Mouse (Mus musculus) intestine, embryonic 14.5 days (tissue): Measurements from ENCODE around the gene Ddx39b. TPM values are rescaled to one million over a fixed set of nuclear protein-coding genes. Genes with fewer than 3 reads are reported as not detected.

ENCODE experiments used
- ATAC-seq: fragments of 200-750 bp; cut with Nextera tagmentation; replicated peaks from 2 replicates; pipeline ENCODE4 v1.8.0; 2017; ENCODE audit warnings: low read depth, moderate number of reproducible peaks, moderate TSS enrichment, moderate library complexity; ENCODE audit not compliant: low FRiP score, low TSS enrichment
- DNase-seq: peaks from one replicate; pipeline ENCODE4 v3.0.0-alpha.2; 2018; ENCODE audit warnings: low spot score
- H3K27ac ChIP-seq: fragments of 300-500 bp; sonication (generic); 2 replicates; pipeline ENCODE4 v1.5.1; 2014; ENCODE audit warnings: low read depth, mild to moderate bottlenecking, control low read depth
- H3K27me3 ChIP-seq: fragments of 300-500 bp; sonication (generic); replicated peaks from 2 replicates; pipeline ENCODE4 v1.6.1; 2014; ENCODE audit warnings: low read length, control low read depth; ENCODE audit not compliant: control insufficient read depth, insufficient read depth
- H3K36me3 ChIP-seq: fragments of 300-500 bp; sonication (generic); 2 replicates; pipeline ENCODE4 v1.6.1; 2014; ENCODE audit warnings: low read length, control low read depth; ENCODE audit not compliant: control insufficient read depth, insufficient read depth
- H3K4me1 ChIP-seq: fragments of 300-500 bp; sonication (generic); replicated peaks from 2 replicates; pipeline ENCODE4 v1.6.1; 2014; ENCODE audit warnings: low read length, control low read depth, mixed read lengths; ENCODE audit not compliant: control insufficient read depth, insufficient read depth
- H3K4me2 ChIP-seq: fragments of 300-500 bp; sonication (generic); 2 replicates; pipeline ENCODE4 v1.6.1; 2014; ENCODE audit warnings: low read length
- H3K4me3 ChIP-seq: fragments of 300-500 bp; sonication (generic); 2 replicates; pipeline ENCODE4 v1.5.1; 2014; ENCODE audit warnings: low read depth, low read length, control low read depth, mixed read lengths
- H3K9ac ChIP-seq: fragments of 300-500 bp; sonication (generic); 2 replicates; pipeline ENCODE4 v1.6.1; 2014; ENCODE audit warnings: mild to moderate bottlenecking, low read length
- H3K9me3 ChIP-seq: fragments of 300-500 bp; sonication (generic); 2 replicates; pipeline ENCODE4 v1.6.1; 2016; ENCODE audit warnings: low read length, control low read depth; ENCODE audit not compliant: control insufficient read depth
- WGBS: fragments of 180-500 bp; shearing (Covaris S2); extraction: QIAGEN DNeasy Blood & Tissue Kit; methylation state at CpG from one replicate; pipeline ENCODE4 v1.1.7; 2014; 5-methylcytosine and 5-hydroxymethylcytosine counted together
- polyA plus RNA-seq: library from polyadenylated mRNA; unstranded; fragments of >200 nt; fragmentation: Nextera tagmentation; extraction: Ambion mirVana; gene quantifications from 2 replicates; pipeline ENCODE4 v1.2.1, GENCODE M21; 2014

The Ddx39b gene
- polyA plus RNA-seq, 1 experiment from 2014 or later: 458 TPM

DNA sequence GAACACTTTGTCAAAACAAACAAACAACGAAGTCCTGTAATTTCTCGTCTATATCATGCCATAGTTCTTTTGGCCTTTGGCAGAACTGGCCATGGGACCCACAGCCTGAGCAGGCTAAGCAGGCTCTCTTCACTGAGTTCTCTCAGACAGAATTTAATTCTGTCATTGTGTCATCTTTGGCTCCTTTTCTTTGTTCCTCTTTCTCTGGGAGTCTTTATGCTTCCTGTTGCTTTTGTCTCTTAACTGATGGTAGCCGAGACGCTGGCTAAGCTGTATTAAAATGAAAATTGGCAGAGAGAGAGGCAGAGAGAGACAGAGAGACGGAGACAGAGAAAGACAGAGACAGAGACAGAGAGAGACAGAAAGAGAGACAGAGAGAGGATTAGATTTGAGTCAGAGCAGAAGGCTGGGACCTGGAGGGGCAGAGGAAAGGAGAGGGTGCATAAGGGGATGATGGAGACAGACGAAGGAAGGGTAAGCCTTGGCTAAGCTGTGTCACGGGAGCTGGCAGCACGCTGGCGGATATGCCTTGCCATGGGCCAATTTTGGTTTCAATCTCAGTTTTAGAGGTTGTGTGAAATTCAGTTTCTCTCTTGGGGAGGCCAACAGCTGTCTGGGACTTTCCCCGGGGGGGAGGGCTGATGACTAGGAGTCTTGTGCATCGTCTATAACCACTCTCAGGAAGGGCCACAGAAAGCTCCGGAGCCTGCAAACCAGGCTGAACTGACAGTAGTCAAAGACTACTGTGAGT is 31.6 kb upstream of the Ddx39b start:
- no peak overlapping the region for H3K4me2 ChIP-seq
- H3K4me3 ChIP-seq: no peak overlapping the region
- no peaks in the 10 kb centered on the region for H3K27me3 ChIP-seq
- no peaks in the 10 kb centered on the region for H3K4me1 ChIP-seq
- no peak overlapping the region for H3K9ac ChIP-seq
- WGBS: 78% methylated on average over 12 of the region's 12 CpGs
- no peak for ATAC-seq
- no peaks in the 10 kb centered on the region for H3K36me3 ChIP-seq
- DNase-seq: no peak
- no peaks in the 10 kb centered on the region for H3K9me3 ChIP-seq
- no peak overlapping the region for H3K27ac ChIP-seq

DNA sequence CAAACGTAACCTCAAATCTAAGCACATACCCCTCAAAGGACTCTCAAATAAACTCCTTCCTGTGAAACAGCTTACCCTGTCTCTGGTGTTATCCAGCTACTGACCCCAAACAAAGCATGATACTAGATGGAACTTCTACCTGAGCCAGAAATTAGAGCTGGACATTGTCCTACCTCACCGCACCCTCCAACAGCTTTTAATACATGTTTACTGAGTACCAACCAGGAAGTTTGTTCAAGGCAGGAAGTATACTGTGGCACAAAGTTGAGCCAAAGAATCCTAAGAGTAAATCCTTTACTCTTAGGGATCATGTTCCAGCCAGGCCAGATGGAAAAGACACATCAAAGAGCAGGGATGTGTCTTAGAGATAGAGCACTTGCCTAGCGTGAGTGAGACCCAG is 31.0 kb upstream of the Ddx39b start:
- no peak overlapping the region for H3K4me3 ChIP-seq
- H3K9ac ChIP-seq: no peak overlapping the region
- ATAC-seq (no peak), DNase-seq (no peak)
- H3K9me3 ChIP-seq: no peaks in the 10 kb centered on the region
- no peak overlapping the region for H3K4me2 ChIP-seq
- H3K27me3 ChIP-seq: no peaks in the 10 kb centered on the region
- no peak overlapping the region for H3K27ac ChIP-seq
- 70% methylated on average over 3 of the region's 3 CpGs for WGBS
- no peaks in the 10 kb centered on the region for H3K36me3 ChIP-seq
- no peaks in the 10 kb centered on the region for H3K4me1 ChIP-seq

DNA sequence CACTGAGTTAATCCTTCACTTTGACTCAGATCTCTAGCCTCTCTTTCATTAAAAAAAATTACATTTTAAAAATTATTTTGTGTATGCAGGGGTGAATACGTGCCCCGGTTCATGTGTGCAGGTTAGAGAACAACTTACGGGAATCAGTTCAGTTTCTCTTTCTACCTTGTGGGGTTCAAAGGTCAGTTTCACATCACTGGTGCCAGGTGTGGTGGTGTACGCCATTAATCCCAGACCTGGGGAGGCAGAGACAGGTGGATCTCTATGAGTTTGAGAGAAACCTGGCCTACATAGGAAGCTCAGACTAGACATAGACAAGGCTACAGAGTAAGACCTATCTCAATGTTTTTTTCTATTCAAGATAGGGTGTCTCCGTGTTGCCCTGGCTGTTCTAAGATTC is 28.5 kb upstream of the Ddx39b start:
- Histone ChIP-seq H3K27me3 (no peaks in the 10 kb centered on the region), H3K9me3 (no peaks in the 10 kb centered on the region), H3K4me1 (no peaks in the 10 kb centered on the region), H3K36me3 (no peaks in the 10 kb centered on the region), H3K27ac (no peak overlapping the region), H3K9ac (no peak overlapping the region), H3K4me3 (no peak overlapping the region), H3K4me2 (no peak overlapping the region)
- DNase-seq (no peak), ATAC-seq (no peak)
- 90% methylated on average over 5 of the region's 5 CpGs for WGBS

DNA sequence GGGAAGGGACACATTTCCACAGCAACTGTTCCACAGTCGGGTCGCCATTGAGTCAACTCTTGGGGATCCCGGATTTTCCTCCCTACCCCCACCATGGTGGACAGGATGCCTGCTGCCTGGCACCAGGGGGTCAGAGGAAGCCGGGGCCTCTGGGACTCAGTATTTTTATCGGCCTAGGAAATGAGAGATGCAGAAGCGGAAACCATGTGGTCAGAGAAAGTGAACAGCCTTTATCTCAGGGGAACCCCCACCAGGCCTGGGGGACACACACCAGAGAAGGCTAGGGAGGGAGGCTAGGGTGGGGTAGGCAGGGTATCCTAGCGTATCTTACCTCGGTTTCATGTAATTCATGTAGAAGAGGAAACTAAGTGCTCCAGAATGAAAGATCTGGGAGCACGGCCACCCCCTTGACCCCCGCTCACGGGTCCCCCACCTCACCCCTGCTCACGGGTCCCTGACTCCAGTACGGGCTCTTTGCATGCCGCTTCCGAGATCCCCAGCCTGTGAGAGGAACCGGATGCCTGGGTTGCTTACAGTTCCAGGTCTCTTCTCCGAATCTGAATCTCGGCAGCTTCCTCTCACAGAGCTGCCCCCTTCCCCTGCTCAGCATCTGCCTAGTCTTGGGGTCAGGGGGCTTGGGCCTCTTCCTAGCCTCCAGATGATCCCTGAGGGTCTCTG is 22.9 kb upstream of the Ddx39b start:
- peaks cover 20% of the 10 kb centered on the region for H3K36me3 ChIP-seq
- ATAC-seq (no peak), DNase-seq (no peak)

DNA sequence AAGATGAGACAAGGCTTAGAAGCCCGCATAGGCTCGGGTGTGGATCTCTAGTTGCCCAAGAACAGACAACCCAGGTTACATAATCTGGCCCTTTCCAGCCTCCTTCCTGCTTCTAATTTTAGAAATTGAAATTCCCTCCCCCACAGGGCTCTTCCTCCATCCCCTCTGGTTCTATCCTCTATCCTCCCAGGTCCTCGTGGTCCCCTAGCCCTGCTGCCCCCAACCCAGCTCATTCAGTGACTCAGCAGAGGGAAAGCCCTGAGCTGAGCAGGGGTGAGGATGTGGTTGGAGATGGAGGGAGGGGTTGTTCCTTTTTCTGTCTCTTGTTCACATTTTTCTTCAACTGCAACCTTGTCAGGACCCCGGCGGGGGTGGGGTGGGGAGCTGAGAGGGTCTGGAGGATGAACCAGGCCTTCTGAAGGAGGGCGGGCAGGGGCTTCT is 21.9 kb upstream of the Ddx39b start:
- Histone ChIP-seq H3K27ac (no peak overlapping the region), H3K4me3 (no peak overlapping the region), H3K27me3 (no peaks in the 10 kb centered on the region), H3K4me1 (peaks cover 16% of the 10 kb centered on the region), H3K36me3 (peaks cover 20% of the 10 kb centered on the region), H3K9ac (no peak overlapping the region), H3K4me2 (no peak overlapping the region), H3K9me3 (no peaks in the 10 kb centered on the region)
- ATAC-seq (no peak), DNase-seq (no peak)
- 67% methylated on average over 6 of the region's 6 CpGs for WGBS

More for the DNA sequence above, 22.9 kb upstream of the Ddx39b start:
- H3K4me2 ChIP-seq: no peak overlapping the region
- no peak overlapping the region for H3K4me3 ChIP-seq
- no peaks in the 10 kb centered on the region for H3K27me3 ChIP-seq
- no peak overlapping the region for H3K9ac ChIP-seq
- 0 out of 2 replicates have a peak overlapping the region, but pooled peaks have one; percentile 2 for H3K27ac ChIP-seq
- peaks cover 16% of the 10 kb centered on the region for H3K4me1 ChIP-seq
- WGBS: 75% methylated on average over 18 of the region's 18 CpGs
- no peaks in the 10 kb centered on the region for H3K9me3 ChIP-seq

DNA sequence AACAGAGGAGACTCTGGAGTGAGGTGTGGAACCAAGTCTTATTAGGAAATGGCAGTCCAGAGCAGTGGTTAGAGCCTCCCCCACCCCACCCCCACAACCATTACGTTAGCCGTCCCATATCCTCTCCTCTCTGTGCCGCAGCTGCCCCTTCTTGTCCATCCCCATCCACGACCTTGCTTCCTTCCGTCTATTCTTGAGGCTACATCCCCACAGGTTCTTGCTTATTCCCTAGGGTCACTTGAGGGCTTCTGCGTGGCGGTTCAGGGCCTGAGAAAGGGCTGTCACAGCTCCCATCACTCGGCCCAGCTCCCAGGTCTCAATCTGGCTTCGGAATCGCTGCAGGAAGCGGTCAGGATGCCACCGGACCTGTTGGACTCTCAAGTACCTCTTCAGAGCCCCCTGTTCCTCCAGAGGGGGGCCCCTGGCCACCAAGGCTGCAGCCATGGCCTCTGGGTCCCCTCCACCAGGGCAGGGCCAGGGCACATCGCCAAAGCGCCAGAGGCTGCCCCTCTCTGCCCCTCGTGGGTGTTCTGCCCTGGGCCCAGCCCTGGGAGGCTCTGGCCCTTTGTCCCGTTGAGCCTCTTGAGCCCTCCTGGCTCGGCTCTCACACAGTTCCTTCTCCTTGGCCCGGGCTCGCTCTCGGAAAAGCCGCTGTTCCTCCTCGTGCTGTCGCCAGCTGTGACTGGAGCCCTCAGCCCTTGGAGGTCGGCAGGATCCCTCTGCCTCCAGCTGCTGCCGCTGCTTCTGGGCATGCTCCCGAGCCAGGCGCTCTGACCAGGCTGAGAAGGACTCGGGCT is 21.2 kb upstream of the Ddx39b start, which contains the start of gene Gm16181:
TSS of gene Gm16181 (plus strand) at position 679 of the 797 bp plus-strand sequence.
- DNase-seq: no peak
- no peak within 1 kb of the TSS for H3K4me3 ChIP-seq
- no peak within 1 kb of the TSS for H3K4me2 ChIP-seq
- H3K9me3 ChIP-seq: no peaks in the 10 kb centered on the region
- peak within 1 kb of the TSS; percentile 57 for H3K27ac ChIP-seq
- peaks cover 26% of the 10 kb centered on the region for H3K36me3 ChIP-seq
- H3K9ac ChIP-seq: peak within 1 kb of the TSS; percentile 13; the same call in 1 of the 2 replicates
- H3K27me3 ChIP-seq: no peaks in the 10 kb centered on the region
- peaks cover 16% of the 10 kb centered on the region for H3K4me1 ChIP-seq
- no peak for ATAC-seq
- WGBS: 69% methylated on average over 28 of the region's 28 CpGs

DNA sequence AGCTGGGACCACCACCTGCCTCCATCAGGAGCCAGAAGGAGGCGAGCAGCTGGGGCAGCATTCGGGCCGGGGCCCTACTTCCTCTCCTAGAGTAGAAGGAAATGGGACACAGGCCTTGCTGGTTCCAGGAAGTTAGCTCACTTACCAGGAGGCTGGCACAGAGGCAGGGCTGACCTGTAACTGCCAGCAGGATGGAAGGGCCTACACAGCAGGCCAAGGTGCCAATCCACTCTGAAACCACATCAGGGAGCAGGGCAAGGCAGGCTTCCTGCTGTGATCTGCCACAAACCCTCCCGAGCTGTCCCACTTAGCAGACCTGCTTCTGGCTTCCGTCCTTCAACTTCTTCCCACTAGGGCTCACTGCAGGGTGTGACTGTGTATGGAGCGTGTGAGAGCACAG is 19.2 kb upstream of the Ddx39b start:
- WGBS: 65% methylated on average over 6 of the region's 6 CpGs
- no peak overlapping the region for H3K4me2 ChIP-seq
- H3K9me3 ChIP-seq: no peaks in the 10 kb centered on the region
- H3K4me1 ChIP-seq: peaks cover 16% of the 10 kb centered on the region
- no peak overlapping the region for H3K4me3 ChIP-seq
- ATAC-seq: no peak
- DNase-seq: no peak
- H3K27ac ChIP-seq: no peak overlapping the region
- H3K36me3 ChIP-seq: peaks cover 28% of the 10 kb centered on the region
- no peaks in the 10 kb centered on the region for H3K27me3 ChIP-seq
- H3K9ac ChIP-seq: no peak overlapping the region

DNA sequence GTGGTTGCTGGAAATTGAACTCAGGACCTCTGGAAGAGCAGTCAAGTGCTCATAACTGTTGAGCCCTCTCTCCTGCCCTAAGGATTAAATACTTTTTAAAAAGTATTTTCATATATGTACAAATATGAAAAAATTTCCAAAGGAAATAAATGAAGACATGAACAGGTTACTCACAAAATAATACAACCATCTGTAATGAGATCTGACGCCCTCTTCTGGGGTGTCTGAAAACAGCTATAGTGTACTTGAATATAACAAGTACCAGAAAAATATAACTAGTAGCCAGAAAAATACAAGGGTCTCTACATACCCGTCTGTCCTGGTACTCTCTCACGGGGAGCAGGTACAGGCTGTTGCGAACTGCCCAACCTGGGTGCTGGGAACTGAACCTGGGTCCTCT is 16.9 kb upstream of the Ddx39b start:
- Histone ChIP-seq H3K27ac (no peak overlapping the region), H3K4me1 (peaks cover 16% of the 10 kb centered on the region), H3K4me3 (no peak overlapping the region), H3K9ac (no peak overlapping the region), H3K36me3 (peaks cover 32% of the 10 kb centered on the region), H3K9me3 (no peaks in the 10 kb centered on the region), H3K4me2 (no peak overlapping the region), H3K27me3 (no peaks in the 10 kb centered on the region)
- no peak for DNase-seq
- 93% methylated on average over 4 of the region's 4 CpGs for WGBS
- no peak for ATAC-seq
